Mouse (Mus musculus): ENCODE measurements around the gene Kcnmb4.

Gene Kcnmb4

DNA sequence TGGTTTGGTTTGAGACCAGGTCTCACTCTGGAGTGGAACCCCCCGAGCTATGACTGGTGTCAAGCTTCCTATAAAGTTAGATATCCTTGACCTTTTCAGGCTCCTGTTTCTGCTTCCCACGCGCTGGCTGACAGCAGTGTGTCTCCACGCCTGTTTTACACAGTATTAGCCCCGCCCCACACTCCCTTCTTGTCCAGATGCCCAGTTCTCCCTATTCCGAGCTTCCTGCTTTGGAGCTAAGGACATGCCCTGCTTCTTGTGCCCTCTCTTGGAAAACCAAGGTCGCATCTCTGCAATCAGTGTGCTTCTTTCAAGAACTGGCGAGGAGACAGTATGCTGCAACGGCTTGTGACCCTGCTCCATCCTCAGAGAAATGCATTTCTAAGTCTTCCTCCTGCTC lies 23.1 kb downstream of the Kcnmb4 start:
- DNase-seq = peak in 1 of 2 experiments; percentile 3

DNA sequence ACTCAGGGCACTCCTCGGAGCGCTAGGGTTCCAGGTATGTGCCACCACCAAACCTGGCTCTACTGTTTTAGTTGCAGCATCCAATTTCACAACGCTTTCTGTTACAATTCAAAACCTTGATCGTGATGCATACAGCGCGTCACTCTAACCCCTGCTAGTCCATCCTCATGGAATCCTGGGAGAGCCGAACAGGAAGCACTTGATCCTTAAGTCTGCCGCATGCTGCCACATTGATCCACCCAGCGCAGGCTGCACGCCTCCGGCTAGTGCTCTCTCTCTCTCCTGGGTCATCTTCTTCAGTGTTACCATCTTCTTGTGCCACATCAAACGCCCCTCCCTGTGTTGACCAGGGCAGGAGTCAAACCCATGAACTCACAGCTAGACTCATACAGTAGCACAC lies 25.5 kb downstream of the Kcnmb4 start:
- no peak for DNase-seq

DNA sequence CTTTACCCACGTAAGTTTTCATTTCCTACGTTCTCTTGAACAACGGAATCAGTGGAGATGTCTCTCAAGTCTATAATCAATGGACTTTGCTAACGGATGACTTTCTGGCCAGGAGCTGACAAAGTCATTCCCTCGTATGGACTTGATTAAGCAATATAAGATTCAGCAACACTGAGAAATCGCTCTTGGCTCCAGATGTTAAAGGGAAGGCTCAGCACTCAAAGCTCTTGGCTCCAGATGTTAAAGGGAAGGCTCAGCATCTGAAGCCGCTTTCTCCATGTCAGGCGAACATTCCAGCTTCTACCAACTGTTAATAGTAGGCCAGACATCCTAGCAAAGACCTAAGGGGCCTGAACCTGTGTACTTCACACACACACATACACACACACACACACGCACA lies 26.5 kb downstream of the Kcnmb4 start:
- DNase-seq = no peak

DNA sequence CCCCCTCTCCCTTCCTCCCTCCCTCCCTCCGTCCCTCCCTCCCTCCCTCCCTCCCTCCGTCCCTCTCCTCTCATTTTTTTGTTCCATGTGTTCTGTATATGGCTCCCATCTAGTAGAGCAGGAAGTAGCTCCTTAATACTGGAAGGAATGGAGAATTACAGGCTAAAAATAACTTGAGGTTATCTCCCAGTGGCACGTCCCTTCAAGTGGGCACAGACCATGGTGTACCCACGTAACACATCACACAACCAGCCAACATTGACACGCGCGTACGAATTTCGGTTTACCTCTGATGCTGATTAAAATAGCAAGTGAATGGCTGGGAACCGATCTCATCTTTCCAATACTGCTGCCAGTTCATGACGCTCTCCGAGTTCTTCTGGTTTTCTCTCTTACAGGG lies 27.6 kb downstream of the Kcnmb4 start:
- DNase-seq = no peak

DNA sequence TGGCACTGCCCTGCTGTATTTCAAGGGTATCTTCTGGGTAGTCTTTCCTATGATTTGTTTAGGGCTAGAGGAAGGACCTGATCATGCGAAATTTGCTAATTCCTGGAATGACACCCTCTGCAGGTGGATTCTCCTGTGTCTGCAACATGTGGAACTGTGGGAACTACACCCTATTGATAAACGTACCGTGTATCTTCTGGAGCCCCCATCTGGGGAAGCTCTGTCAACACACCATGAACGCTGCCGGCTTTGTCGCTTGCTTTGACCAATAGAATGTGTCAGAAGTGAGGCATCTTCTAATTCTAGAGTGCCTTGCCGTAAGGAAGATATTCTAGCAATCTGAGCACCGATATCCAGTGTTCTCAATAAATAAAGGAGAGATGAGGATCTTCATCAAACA lies 28.9 kb downstream of the Kcnmb4 start:
- no peak for DNase-seq

DNA sequence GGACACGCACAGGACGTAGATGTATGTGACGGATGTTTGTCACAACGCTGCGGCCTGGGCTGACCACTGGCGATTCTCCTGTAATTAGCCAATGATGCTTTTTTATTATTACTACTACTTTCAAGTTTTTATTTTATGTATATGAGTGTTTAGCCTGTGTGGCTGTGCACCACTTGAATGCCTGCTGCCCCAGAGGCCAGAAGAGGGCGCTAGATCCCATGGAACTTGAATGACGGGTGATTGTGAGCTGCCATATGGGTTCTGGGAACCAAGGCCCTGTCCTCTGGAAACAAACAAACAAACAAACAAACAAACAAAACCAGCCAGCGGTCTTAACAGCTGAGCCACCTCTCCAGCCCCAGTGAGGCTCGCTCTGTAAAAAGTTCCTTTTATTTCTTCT lies 29.3 kb downstream of the Kcnmb4 start:
- no peak for DNase-seq

DNA sequence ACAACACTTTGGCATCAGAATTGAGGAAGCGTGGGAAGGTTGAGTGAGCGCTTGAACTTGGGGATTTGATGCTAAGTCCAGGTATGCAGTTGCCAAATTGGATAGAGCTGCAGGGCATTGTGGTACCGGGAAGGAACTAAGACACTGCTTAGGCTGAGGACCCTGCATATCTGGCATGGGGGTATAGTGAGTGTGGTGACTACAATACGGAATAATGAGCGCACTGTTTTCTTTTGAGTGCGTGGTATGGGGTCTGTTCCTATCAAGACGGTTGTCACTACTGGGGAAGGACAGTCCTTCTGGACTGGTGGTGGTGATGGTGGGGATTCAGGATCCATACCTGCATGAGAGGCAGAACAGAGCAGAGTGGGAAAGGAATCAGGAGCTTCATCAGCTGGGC lies 32.7 kb downstream of the Kcnmb4 start:
- DNase-seq = no peak

DNA sequence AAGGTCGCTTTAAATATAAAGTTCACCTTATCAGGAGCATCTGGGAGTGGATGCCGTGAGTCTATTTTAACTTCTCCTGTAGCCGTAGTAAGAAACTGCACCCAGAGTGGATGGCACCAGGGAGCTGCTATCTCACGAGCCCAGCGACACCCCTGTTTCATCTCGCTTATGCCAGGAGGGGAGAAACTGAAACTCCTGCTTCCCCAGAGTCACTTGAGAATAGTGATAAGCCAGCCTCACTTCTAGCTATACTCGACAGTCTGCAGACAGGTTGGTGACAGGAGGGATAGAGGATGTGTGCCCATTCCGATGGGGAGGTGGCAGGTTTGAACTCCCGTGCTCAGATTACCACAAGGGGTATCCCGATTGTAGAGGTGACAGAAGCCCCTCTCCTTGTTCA lies 33.6 kb downstream of the Kcnmb4 start:
- no peak for DNase-seq

DNA sequence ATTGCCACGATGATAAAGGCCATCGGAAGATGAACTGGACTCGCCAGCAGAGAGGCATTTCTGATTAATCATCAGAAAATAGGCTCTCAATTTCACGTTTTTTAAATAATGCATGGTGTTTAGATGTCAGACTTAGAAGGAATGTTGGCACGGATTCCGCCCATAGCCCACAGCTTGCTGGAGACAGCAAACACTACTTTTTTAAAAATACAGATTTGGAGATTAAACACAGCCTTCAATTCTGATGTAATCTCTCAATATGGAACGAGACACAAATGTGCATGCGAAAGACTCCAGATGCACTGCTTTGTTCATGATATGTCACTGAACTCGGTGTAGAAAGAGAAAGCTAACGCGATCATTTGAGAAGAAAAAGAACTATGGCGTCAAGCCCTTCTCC lies 38.2 kb downstream of the Kcnmb4 start:
- DNase-seq = no peak

DNA sequence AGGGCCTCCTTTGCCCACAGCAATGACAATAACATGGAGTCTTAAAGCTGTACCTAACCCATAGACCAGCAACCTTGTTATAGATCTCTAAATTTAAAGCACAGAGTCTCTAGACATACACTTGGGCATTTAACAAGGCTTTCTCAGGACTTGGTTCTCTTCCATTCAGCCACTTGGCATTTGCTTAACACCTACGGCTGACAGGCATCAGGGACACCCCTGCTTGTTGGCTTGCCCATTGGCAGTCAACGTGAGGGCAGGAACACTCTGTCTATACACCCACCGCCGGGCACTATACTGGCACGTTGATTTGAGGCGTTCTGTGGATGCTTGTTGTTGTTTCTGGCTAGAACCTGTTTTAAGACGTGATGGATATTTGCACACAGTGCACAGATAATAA lies 41.3 kb downstream of the Kcnmb4 start:
- no peak for DNase-seq

DNA sequence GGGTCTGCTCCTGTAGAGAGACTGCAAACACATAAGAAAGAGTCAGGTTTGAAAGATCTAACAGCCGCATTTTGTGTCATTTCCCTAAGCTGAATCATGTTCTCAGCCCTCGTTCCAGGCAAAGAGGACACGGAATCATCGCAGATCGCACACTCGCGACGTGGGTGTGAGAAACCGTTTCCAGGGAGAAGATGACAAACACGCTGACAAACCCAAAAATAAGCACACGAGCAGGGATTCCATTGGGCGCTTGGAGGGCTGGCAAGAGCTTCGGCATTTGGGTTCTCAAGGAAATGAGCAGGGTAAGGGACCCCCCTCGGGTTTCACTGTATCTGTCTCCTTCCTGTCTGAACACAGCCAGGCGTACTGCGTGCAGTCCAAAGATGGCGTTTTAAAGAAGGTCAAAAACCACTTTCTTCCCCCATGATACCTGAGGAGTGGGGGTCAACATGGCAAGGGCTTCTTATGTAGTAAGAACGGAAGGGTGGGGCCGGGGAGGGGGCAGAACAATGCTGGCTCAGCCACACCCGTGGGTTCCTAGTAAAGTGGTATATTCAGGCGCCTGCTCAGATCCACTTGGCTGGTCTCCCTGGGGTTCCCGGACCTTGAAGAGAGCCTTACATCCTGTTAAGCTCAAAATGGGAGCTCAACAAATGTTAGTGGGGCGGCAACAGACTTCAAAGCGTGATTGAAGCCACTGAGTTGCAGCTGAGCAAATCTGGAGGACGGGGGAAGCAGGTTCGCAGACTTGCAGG lies 45.5 kb downstream of the Kcnmb4 start:
- DNase-seq = no peak

DNA sequence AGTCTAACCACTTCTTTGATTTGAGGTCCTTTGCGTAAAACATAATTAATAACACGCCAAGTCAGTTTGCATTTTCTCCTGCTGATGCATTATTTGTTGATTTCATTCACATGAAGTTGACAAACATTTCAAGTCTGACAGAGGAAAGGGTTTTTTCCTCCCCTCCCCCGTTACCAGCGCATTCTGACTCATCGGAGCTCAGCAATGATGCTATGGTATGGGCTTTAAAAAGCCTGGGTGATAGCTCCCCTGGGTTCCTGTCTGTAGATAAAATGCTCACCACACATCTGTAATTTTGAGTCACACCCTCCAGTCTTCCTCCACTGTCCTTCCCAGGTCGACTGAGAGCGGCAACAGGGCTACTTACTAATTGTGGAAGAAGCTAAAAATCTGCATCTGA lies 47.5 kb downstream of the Kcnmb4 start:
- DNase-seq = no peak

DNA sequence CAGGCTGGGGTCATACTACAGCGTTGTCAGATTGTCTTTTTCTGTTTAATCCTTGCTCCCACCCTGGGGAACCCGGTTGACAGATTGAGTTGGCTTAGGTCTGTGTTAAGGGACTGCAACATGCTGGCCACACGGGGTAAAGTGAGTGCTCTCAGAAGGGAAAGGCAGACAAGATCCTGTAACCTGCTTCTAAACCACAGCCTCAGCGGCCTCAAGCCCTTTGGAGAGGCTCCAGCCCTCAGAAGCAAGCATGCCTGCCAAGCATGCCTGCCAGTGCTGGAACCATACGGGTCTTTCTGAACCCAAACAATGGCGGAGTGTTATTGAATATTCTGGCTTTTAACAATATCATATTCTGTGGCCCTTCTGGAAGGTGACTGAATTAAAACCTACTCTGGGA lies 48.8 kb downstream of the Kcnmb4 start:
- no peak for DNase-seq

DNA sequence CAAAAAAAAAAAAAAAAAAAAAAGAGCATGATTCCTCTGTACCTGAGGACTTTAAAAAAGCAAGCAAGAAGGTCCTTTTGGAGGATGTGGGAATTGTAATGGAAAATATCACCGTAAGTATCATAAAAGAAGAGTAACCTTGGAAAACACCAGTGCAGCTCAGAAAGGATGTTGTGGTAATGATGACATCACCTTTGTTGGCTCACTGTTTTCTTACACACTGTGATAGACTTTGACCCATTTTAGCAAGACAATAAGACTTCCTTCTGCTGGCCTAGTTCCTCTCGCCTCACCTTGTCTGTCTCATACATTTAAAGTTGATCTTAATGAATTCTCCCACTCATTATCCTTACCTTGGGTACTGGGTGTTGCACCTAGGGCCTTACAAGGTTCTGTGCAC lies 51.1 kb downstream of the Kcnmb4 start:
- no peak for DNase-seq

DNA sequence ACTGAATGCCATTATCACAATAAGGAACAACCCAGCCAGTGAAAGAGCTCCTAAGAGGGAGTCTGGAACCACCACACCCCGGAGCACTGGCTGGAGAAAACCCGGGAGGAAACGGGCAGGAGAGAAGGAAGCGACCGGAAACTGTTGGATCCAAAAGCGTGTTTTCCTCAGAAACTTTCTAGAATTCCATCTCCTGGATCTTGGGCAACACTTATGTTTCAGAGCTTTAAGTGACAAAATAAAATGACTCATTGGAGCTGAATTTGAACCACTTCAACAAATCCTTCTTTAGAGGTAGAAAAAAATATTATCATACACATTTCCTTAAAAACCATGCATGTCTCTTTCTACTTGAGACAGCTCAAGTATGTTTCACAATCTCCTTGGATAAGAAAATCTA lies 52.7 kb downstream of the Kcnmb4 start:
- no peak for DNase-seq

DNA sequence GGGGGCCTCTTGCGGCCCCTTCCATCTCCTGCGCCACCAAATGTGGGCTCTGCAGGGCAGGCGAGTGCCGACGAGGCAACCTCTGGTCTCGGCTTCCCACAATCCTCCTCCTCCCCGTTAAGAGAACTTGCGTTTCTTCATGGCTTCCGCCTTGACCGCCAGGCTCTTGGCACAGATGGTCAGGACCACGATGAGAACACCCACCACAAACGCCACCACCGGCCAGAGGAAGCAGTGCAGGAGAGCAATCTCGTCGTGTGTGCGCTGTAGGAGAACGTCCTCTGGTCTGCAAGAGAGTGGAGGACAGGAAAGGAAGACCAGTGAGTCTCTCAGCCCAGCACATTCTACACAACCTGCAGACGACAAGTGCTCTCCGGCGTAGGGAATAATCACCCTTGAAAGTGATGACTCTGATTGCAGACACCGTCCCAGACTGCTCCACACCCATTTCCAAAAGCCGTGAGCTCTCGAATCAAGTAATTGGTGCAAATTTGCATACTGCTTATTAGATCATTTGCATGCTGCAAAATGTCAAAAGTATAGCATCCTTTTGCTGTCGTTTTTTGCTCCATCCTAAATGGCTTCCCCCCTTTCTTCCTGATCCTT lies 55.5 kb downstream of the Kcnmb4 start:
- DNase-seq = no peak

DNA sequence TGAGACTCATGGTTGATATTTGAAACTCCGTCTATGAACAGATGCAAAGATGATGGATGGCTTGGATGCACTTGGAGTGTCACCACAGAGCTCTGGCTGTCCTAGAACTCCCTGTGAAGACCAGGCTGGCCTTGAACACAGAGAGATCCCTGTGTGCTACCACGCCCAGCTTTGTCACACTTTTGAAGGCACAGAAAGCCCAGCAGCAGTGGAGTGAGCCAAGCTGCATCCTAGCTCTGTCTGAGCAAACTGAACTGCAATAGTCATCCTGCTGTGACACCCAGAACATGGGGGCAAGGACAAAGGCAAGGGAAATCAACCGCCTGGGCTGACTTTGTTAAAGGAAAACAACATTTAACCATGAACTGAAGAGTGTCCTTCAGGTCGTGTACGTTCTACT lies 57.0 kb downstream of the Kcnmb4 start:
- DNase-seq = no peak

DNA sequence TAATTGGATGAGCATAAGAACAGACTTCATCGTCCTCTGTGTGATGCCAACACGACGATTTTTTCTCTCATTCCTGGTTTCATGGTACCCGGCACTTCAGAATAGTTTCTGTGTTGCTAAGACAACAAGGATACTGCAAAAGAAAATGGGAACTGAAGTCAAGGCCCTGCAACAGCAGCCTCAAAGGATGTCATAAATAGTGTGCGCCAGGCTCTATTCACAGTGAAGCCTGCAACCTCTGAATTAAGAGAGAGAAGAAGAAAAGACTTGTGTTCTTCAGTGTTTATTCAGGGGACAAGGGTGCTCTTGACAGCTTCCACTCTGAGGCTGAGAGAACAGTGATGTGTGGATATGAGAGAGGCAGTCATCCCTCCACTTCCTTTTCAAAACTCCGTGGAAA lies 57.5 kb downstream of the Kcnmb4 start:
- no peak for DNase-seq

DNA sequence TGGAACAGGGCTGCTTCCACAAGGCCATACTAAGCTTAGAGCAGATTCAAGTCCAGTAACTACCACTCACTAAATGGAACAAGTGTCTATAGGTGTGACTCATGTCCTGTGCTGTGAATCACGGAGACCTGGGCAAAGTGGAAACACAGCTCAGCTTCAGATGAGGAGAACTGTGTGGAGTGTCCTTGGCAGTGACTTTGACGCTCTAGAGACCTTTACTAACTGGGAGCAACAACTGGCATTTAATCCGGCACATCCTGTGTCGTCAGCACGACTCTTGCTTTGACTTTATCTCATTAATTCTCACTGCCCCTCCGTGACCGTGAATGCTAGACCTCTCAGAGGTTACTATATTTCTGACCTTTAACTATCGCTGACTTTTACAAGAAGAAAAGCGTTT lies 62.9 kb downstream of the Kcnmb4 start:
- no peak for DNase-seq

DNA sequence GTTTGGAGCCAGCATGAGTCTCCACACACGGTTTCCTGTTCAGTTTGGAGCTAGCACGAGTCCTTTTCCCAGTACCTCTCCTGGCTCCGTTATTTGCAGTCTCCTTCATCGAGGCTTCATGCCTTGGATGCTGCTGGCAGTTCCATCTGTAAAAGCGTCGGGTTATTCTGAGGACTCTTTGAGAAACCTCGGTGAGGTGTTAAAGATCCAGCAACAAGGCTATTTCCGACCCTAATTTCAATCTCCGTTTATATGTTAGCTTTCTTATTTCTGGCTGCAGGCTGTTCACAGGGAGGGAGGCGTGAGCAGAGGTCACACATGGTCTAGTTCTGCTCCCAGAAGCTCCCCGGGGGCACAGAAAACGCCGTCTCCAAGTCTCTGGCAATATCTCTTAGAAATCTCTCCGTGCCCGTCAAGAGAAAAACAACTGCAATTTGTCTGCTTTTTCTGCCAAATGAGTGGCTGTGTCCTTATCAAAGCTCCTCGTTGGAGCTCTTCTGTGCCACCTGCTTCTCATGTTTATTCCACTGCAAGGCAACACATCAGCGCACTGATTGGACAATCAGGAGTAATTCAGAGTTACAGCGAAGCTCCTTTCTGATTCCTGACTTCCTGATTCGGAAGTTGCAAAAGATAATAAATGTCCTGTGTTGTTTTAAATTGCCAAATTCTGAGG lies 65.9 kb downstream of the Kcnmb4 start:
- no peak for DNase-seq

DNA sequence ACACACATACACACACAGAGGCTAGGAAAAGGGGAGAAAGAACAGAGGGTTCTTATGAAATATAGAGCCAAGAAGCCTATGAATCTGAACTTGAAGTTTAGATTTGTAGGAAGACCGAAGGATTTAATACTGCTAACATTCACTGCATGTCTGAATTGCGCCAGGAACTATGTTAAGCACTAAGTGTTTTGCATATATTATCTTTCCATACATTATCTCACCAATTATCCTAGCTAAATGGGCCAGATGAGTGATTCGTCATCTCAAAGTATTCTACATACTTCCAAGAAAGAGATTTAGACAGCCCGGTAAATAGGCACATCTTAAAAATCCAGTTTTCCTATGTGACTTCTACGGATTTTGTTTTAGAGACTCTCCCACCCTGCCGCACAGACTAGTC lies 68.7 kb downstream of the Kcnmb4 start:
- no peak for DNase-seq

DNA sequence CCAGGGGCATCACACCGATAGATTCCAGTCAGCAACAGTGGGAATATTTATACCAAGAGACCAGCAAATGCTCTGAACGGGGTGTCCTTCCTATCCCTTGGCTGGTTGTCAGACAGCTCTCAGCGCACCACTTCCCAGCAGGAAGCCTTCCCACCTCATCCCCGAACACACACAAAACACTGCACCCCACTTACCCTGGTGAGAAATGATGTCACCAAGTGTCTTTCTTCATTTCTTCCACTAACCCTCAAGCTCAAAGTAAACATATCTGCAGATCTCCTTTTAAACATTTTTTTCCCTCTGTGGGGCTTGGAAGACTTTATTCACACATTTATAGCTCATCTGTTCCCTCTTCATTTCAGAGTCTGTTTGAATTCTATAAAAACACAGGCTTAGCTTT lies 70.0 kb downstream of the Kcnmb4 start:
- no peak for DNase-seq

DNA sequence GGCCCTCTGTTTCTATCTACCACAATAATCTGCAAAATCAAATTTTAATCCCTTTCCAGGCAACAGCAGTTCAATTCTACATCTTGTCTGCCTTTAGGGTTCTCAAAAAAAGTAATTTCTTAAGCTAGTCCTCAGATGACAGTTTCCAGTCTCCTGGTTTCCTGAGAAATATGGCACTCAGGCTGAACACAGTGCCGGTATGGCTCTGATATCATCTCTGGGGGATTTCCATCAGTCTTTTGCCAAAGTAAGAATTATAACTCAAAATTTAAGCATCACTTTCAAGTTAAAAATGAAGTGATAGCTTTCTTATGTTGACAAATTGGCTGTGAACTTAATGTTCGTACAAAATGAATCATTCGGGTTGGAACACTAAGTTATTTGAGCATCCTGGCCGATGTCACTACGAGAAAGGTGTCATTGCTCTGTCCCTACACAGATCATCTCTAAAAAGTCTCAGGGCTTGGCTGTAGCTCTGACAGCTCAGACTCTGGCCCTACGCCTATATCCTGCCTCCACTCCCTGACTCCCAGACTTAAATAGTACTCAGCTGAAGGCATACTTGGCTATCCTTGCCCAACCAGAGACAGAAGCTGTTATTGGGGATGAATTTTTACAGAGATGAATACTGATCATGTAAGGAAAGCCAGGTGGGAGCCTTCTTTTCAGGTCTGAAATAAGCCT lies 70.8 kb downstream of the Kcnmb4 start:
- DNase-seq = no peak

DNA sequence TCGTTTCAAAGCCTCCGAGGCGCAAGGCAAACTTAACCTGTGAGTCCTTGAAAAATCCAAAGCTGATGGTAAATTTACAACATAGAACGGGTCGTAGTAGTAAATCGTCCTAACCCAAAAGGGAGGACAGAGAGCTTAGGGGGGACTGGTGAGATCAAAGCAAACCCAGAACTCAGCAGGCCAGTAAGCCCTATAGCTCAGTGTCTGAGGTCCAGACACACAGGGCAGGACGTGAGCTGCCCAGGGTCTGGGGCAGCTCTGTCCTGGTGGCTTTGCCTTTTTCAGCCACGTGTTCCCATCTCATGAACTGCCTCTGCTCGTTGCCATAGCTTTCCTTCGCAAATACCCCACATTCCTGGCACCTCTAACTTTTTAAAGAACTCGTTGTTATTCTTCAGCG lies 75.7 kb downstream of the Kcnmb4 start:
- no peak for DNase-seq

Data from kidney, postnatal 36 days (tissue).